ENCODE assay signal across 8 mouse cellular contexts in the genomic region with DNA sequence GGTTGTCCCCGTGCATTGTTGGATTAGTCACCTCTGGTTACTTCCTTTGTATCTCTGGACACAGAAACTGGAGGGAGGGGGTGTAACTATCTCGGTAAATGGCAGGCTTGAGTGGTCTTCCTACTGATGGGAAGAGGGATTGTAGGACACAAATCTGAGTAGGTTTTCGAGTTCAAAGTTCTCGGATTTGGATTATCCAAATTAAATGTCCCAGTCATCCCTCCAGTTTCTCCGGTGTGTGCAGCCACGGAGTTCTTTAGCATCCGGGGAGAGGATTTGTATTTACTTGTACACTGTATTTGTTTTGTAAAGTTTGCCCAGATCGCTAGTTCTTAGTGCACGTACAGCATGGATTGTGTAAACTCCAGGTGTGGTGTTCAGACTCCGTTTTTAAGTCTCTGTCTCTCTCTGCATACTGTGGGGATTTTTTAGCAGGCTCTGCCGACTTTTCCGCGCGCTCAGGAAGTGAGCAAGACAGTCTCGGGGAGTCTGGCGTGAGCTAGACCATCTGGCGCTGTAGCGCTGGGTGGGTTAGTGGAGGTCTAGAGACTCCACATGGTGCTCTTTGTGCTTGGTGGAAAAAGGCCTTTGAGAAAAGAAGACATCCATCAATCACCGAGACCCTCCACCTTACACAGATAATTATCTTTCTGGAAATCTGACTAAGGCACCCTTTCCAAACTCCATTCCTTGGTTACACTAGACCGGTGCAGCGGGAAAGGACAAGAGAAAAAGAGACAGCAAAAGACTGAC. TPM values are rescaled to one million over a fixed set of nuclear protein-coding genes. Genes with fewer than 3 reads are reported as not detected.
DNase-seq lines count a peak whose midpoint lies in the region; ATAC-seq lines count a peak whose summit lies in the region.

No protein-coding gene starts in this region.

- peak overlapping the region; percentile 97 for H3K27ac ChIP-seq in heart, embryonic 16.5 days (ENCODE audit: low read length)
- peak overlapping the region; percentile 73 for H3K27ac ChIP-seq in midbrain, embryonic 10.5 days (replicated peaks)
- peak overlapping the region; percentile 63; the same call in 1 of the 2 replicates for H3K27ac ChIP-seq in stomach, embryonic 15.5 days

- DNase-seq in left cerebral cortex, adult 18-20 months (ENCODE audit: low spot score in 2 of 2) = peak; percentile 20 to 37
- DNase-seq in left cerebral cortex, adult 11 months (ENCODE audit: low spot score) = no peak
- DNase-seq in cerebellum, postnatal 36 days = peak; percentile 8 to 16
- DNase-seq in kidney, postnatal 36 days = peak; percentile 5 to 35
- peak; percentile 52 for DNase-seq in midbrain, embryonic 10.5 days (ENCODE audit: low spot score)
- no peak for DNase-seq in urinary bladder, postnatal 4 days (ENCODE audit: low spot score in 2 of 2)

- H3K27me3 ChIP-seq in heart, embryonic 16.5 days (ENCODE audit: control insufficient read depth, insufficient read depth, low read length) = no peaks in the 10 kb centered on the region
- peaks cover 72% of the 10 kb centered on the region for H3K27me3 ChIP-seq in midbrain, embryonic 10.5 days (ENCODE audit: low read depth, poor library complexity, severe bottlenecking)
- H3K27me3 ChIP-seq in stomach, embryonic 15.5 days (replicated peaks) = peaks cover 3% of the 10 kb centered on the region; the same call in 1 of the 2 replicates

- 1% methylated on average over 21 of the region's 21 CpGs for WGBS in heart, embryonic 16.5 days
- WGBS in midbrain, embryonic 10.5 days = 0% methylated on average over 21 of the region's 21 CpGs
- WGBS in stomach, embryonic 15.5 days = 2% methylated on average over 21 of the region's 21 CpGs

- H3K9me3 ChIP-seq in heart, embryonic 16.5 days (replicated peaks; ENCODE audit: control insufficient read depth, low read length) = no peaks in the 10 kb centered on the region
- H3K9me3 ChIP-seq in midbrain, embryonic 10.5 days (replicated peaks) = no peaks in the 10 kb centered on the region
- no peaks in the 10 kb centered on the region for H3K9me3 ChIP-seq in stomach, embryonic 15.5 days

- no peak for ATAC-seq in heart, embryonic 16.5 days (replicated peaks; ENCODE audit: extremely low read depth, insufficient read depth, low FRiP score)
- no peak for ATAC-seq in stomach, embryonic 15.5 days (ENCODE audit: insufficient read depth, low FRiP score, low read depth)

- peak overlapping the region; percentile 72 for H3K9ac ChIP-seq in heart, embryonic 16.5 days (ENCODE audit: low read length)
- no peak overlapping the region for H3K9ac ChIP-seq in stomach, embryonic 15.5 days

- H3K36me3 ChIP-seq in heart, embryonic 16.5 days (ENCODE audit: control insufficient read depth, insufficient read depth) = no peaks in the 10 kb centered on the region
- no peaks in the 10 kb centered on the region for H3K36me3 ChIP-seq in midbrain, embryonic 10.5 days
- H3K36me3 ChIP-seq in stomach, embryonic 15.5 days = no peaks in the 10 kb centered on the region

- peak overlapping the region; percentile 66 for H3K4me2 ChIP-seq in heart, embryonic 16.5 days (ENCODE audit: low read depth, low read length)
- peak overlapping the region; percentile 91 for H3K4me2 ChIP-seq in stomach, embryonic 15.5 days

- peak overlapping the region; percentile 70 for H3K4me3 ChIP-seq in heart, embryonic 16.5 days (ENCODE audit: low read length)
- H3K4me3 ChIP-seq in midbrain, embryonic 10.5 days = peak overlapping the region; percentile 70
- peak overlapping the region; percentile 58 for H3K4me3 ChIP-seq in stomach, embryonic 15.5 days (replicated peaks)

- 0 out of 2 replicates have a peak, but pooled peaks cover 2% of the 10 kb centered on the region for H3K4me1 ChIP-seq in heart, embryonic 16.5 days (ENCODE audit: control insufficient read depth, insufficient read depth, low read length)
- H3K4me1 ChIP-seq in midbrain, embryonic 10.5 days = peaks cover 38% of the 10 kb centered on the region
- H3K4me1 ChIP-seq in stomach, embryonic 15.5 days = peaks cover 10% of the 10 kb centered on the region; the same call in 1 of the 2 replicates

RNA-seq across cellular contexts. Expression of gene Hey2, which starts 1.0 kb away (rescaled TPM):
- total RNA-seq in left cerebral cortex, adult 18-20 months (2021) = 1 to 10 TPM; 6.1 to 6.6 TPM
- polyA plus RNA-seq in heart, embryonic 16.5 days (2015; fragmentation: Nextera tagmentation; extraction: Ambion mirVana) = 49.0 and 50.1 TPM in 2 replicates
- polyA plus RNA-seq in midbrain, embryonic 10.5 days (2016; fragmentation: Nextera tagmentation; extraction: Ambion mirVana) = 3.0 and 3.8 TPM in 2 replicates
- 5.9 TPM in 2 replicates for polyA plus RNA-seq in stomach, embryonic 15.5 days (2015; fragmentation: Nextera tagmentation; extraction: Ambion mirVana)

RNA-seq across cellular contexts. Expression of gene Ncoa7, which starts 40.5 kb away (rescaled TPM):
- 100 to 1,000 TPM in 1 of 2 experiments, 10 to 100 TPM in 1; 97.6 to 103 TPM for total RNA-seq in left cerebral cortex, adult 18-20 months (2021)
- 5.9 and 7.7 TPM in 2 replicates for polyA plus RNA-seq in heart, embryonic 16.5 days (2015; fragmentation: Nextera tagmentation; extraction: Ambion mirVana)
- 6.2 and 6.6 TPM in 2 replicates for polyA plus RNA-seq in midbrain, embryonic 10.5 days (2016; fragmentation: Nextera tagmentation; extraction: Ambion mirVana)
- polyA plus RNA-seq in stomach, embryonic 15.5 days (2015; fragmentation: Nextera tagmentation; extraction: Ambion mirVana) = 10.5 and 11.6 TPM in 2 replicates

Comparison
In these comparisons a context has a peak if more than half of its experiments do, and no peak if none do; other contexts are left out.
1. DNase-seq: peak in left cerebral cortex, adult 18-20 months (2 of 2), cerebellum, postnatal 36 days (2 of 2), kidney, postnatal 36 days (2 of 2) and midbrain, embryonic 10.5 days (single experiment); none in left cerebral cortex, adult 11 months (single experiment) and urinary bladder, postnatal 4 days (0 of 2).
2. Peak in every context shown above with its lines, with median percentiles within 50 percentile points of each other: H3K27ac ChIP-seq and H3K4me3 ChIP-seq.